Mouse (Mus musculus) CD8-positive naive resting alpha-beta T cell, adult 57 days (primary cell): Measurements from ENCODE around the gene Gm21962. TPM values are rescaled to one million over a fixed set of nuclear protein-coding genes. Genes with fewer than 3 reads are reported as not detected.

ENCODE experiments used
- total RNA-seq: library from RNA; stranded (reverse); gene quantifications from one replicate; pipeline ENCODE4 v1.2.4, GENCODE M21; 2023

The Gm21962 gene
- not detected for total RNA-seq

DNA sequence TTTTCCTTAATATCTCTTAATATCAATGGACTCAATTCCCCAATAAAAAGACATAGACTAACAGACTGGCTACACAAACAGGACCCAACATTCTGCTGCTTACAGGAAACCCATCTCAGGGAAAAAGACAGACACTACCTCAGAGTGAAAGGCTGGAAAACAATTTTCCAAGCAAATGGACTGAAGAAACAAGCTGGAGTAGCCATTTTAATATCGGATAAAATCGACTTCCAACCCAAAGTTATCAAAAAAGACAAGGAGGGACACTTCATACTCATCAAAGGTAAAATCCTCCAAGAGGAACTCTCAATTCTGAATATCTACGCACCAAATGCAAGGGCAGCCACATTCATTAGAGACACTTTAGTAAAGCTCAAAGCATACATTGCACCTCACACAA lies at the start of gene Gm21962:
TSS of gene Gm21962 (plus strand) at position 301 of the 400 bp plus-strand sequence.

Other genes with a start within 250 kb of the Gm21962 start
- not detected for gene Ddit4l, start 49.9 kb upstream of the Gm21962 start, total RNA-seq
- gene H2afz, start 193.0 kb downstream of the Gm21962 start, total RNA-seq = 164 TPM
- gene Dnajb14, start 196.2 kb downstream of the Gm21962 start, total RNA-seq = 4.1 TPM
- gene Lamtor3, start 247.0 kb downstream of the Gm21962 start, total RNA-seq = 52.9 TPM